Mouse (Mus musculus) ES-Bruce4 (cell line): ENCODE measurements around the gene Rptor. TPM values are rescaled to one million over a fixed set of nuclear protein-coding genes. Genes with fewer than 3 reads are reported as not detected.

ENCODE experiments used
- H3K27ac ChIP-seq: 2 replicates; pipeline ENCODE4 v1.5.1; 2012; ENCODE audit warnings: low read length, inconsistent platforms; ENCODE audit not compliant: insufficient read depth
- H3K27me3 ChIP-seq: 2 replicates; pipeline ENCODE4 v1.6.1; 2012; ENCODE audit warnings: mild to moderate bottlenecking, low read length, inconsistent platforms; ENCODE audit not compliant: control insufficient read depth, poor library complexity, insufficient read depth, severe bottlenecking
- H3K36me3 ChIP-seq: 2 replicates; pipeline ENCODE4 v1.6.1; 2012; ENCODE audit warnings: inconsistent platforms, mild to moderate bottlenecking, low read length, moderate library complexity; ENCODE audit not compliant: control insufficient read depth, poor library complexity, insufficient read depth, severe bottlenecking
- H3K4me1 ChIP-seq: one replicate; pipeline ENCODE4 v1.8.1; 2011; ENCODE audit warnings: low read length; ENCODE audit not compliant: control insufficient read depth, insufficient read depth
- H3K4me3 ChIP-seq: 2 replicates; pipeline ENCODE4 v1.5.1; 2011; ENCODE audit warnings: low read depth, mild to moderate bottlenecking, low read length
- H3K9ac ChIP-seq: 2 replicates; pipeline ENCODE4 v1.6.1; 2012; ENCODE audit warnings: low read depth, mild to moderate bottlenecking, inconsistent platforms; ENCODE audit not compliant: poor library complexity, severe bottlenecking
- H3K9me3 ChIP-seq: replicated peaks from 2 replicates; pipeline ENCODE4 v1.6.1; 2012; ENCODE audit warnings: mild to moderate bottlenecking, low read length, inconsistent platforms; ENCODE audit not compliant: control insufficient read depth, poor library complexity, insufficient read depth, severe bottlenecking
- CTCF ChIP-seq: IDR thresholded peaks from one replicate; pipeline ENCODE4 v1.8.1; 2011; ENCODE audit warnings: low read depth, low read length
- EP300 ChIP-seq: IDR thresholded peaks from 2 replicates; pipeline ENCODE4 v1.6.1; 2011; ENCODE audit warnings: low read depth, low read length; ENCODE audit not compliant: insufficient read depth
- POLR2A ChIP-seq: IDR thresholded peaks from one replicate; pipeline ENCODE4 v1.8.1; 2011; ENCODE audit warnings: low read length; ENCODE audit not compliant: insufficient read depth
- polyA plus RNA-seq: library from polyadenylated mRNA; stranded (reverse); fragments of >200 nt; gene quantifications from 2 replicates; pipeline ENCODE4 v1.2.4, GENCODE M21; 2011; ENCODE audit warnings: low read depth; ENCODE audit not compliant: missing spikeins, insufficient read depth, insufficient read length

The Rptor gene
- polyA plus RNA-seq, 1 experiment: 41.5 TPM

DNA sequence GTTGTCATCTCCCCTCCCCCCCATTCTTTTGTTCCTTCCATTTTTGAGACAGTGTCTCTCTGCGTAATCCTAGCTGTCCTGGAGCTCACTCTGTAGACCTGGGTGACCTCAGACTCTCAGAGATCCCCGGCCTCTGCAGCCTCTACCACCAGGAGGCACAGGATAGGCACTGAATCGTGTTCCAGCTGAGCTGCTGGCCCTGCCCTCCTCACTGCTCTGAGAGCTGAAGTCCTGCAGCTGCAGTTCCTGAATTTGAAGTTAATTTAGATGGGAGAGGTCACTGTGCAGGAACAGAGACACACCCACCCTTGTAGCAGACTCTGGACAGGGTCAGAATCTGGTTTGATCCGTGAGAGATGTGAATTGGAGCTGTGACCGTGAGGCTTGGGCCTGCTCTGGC is 112.7 kb downstream of the Rptor start:
- H3K9me3 ChIP-seq: no peaks in the 10 kb centered on the region
- no peaks in the 10 kb centered on the region for H3K4me1 ChIP-seq
- H3K4me3 ChIP-seq: no peak overlapping the region
- TF ChIP-seq EP300: no peak
- no peak for TF ChIP-seq CTCF
- no peak for TF ChIP-seq POLR2A
- H3K27me3 ChIP-seq: no peaks in the 10 kb centered on the region
- H3K36me3 ChIP-seq: no peaks in the 10 kb centered on the region
- H3K27ac ChIP-seq: no peak overlapping the region
- H3K9ac ChIP-seq: no peak overlapping the region

DNA sequence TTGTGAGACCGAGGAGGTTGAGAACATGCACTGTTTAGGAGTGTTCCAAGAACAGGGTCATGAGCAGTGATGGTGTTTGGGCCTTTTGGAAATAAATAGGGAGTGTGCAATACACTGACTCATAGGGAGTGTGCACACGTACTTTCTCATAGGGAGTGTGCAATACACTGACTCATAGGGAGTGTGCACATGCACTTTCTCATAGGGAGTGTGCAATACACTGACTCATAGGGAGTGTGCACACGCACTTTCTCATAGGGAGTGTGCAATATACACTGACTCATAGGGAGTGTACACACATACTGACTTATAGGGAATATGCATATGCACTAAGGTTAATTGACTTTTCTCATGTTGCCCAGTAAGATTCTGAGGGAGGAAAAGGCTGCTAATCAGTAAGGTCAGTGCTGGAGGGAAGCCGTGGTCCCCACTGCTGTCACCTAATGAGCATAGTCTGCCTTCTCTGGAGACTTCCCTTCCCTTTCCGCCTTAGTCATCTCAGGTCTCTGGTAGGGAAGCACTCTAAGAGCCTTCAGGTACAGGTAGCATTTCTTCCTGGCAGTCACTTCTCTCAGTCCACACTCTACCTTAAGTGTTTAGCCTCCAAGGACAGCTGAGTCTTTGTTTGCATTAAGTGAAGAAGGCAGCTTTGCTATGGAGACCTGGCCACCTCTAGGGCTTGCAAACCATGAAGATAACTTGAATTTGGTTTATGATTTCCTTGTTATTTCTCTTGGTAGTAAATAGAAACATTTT is 113.3 kb downstream of the Rptor start:
- Histone ChIP-seq H3K4me1 (no peaks in the 10 kb centered on the region), H3K9ac (no peak overlapping the region), H3K4me3 (no peak overlapping the region), H3K27ac (no peak overlapping the region), H3K36me3 (no peaks in the 10 kb centered on the region), H3K27me3 (no peaks in the 10 kb centered on the region), H3K9me3 (no peaks in the 10 kb centered on the region)
- no peak for TF ChIP-seq POLR2A
- no peak for TF ChIP-seq EP300
- no peak for TF ChIP-seq CTCF

DNA sequence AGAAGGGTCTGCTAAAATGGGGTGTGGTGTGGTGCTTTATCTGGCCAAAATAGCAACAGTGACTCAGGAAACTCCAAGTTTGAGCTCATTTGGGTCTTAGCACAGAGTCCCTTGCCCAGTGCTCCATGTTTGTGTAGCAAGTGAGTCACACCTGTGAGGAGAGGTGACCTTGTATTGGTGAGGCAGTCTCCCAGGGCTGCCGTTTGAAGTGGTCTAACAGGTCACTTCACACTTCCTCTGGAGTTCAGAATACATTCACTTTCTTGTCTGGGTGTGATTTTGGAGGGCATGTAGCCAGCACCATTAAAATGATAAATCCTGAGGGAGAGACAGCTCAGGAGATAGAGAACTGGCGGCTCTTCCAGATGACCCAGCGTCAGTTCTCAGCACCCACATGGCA is 115.4 kb downstream of the Rptor start:
- TF ChIP-seq POLR2A (no peak), EP300 (no peak), CTCF (no peak)
- H3K36me3 ChIP-seq: no peaks in the 10 kb centered on the region
- H3K4me3 ChIP-seq: no peak overlapping the region
- H3K9me3 ChIP-seq: no peaks in the 10 kb centered on the region
- H3K4me1 ChIP-seq: no peaks in the 10 kb centered on the region
- no peaks in the 10 kb centered on the region for H3K27me3 ChIP-seq
- no peak overlapping the region for H3K27ac ChIP-seq
- H3K9ac ChIP-seq: no peak overlapping the region

DNA sequence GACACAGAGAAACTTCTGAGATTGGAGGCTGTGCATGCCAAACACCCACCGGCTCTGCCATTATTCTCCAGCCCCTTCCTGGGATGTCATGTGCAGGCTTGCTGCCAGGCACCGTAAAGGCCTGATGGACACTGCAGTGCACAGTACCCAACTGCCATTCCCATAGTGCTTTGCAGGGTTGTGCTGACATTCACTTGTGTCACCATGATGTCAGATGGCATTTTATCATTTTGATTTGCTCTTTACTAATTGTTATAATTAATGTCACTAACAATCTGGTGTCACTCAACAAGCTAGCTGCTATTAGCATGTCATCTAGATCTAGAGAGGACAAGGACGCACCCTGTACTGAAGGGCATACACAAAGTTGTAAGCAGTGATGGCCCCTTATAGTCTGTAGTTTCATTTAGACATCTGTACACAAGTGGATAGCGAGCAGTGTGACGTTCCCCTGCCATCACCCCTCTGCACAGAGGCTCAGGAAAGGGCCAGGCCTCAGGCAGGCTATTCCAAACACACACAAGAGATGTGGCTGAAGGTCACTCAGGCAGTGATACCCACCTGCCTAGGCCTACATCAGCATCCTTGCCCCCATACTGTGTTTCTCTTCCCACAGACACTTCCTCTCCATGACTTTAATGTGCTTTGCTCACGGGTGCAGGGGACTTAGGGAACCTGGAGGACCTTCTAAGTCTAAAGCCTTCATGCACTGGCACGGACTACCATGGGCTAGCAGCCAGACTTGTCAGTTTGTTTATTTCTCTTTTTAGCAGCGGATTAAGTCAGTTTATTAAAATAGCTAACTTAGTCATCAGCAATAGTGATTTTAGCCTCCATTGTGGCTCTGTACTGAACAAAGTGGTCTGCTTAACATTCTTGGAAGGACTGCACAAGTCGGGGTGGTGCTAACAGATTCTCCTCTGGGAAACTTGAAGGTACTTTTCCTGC is 117.7 kb downstream of the Rptor start:
- TF ChIP-seq POLR2A: no peak
- no peak for TF ChIP-seq EP300
- no peak for TF ChIP-seq CTCF
- H3K9me3 ChIP-seq: no peaks in the 10 kb centered on the region
- no peaks in the 10 kb centered on the region for H3K36me3 ChIP-seq
- no peaks in the 10 kb centered on the region for H3K4me1 ChIP-seq
- no peak overlapping the region for H3K9ac ChIP-seq
- no peaks in the 10 kb centered on the region for H3K27me3 ChIP-seq
- no peak overlapping the region for H3K27ac ChIP-seq
- no peak overlapping the region for H3K4me3 ChIP-seq

DNA sequence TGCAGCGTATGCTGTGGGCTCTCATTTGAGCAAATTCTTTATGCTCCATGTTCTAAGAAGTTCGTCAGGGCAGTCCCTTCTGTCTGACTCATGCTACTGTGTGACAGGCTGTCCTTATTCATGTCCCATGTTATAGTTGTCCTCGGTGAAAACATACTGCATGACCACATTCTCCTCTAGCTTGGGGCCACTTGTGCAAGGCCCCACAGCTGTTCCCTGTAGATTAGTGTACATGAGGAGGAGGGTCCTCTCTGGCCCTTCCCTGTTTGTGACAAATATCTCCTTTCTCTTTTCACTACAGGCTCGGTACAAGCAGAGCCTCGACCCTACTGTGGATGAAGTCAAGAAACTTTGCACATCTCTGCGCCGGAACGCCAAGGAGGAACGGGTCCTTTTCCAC is 122.0 kb downstream of the Rptor start:
- Histone ChIP-seq H3K4me1 (no peaks in the 10 kb centered on the region), H3K9ac (no peak overlapping the region), H3K9me3 (no peaks in the 10 kb centered on the region), H3K36me3 (peaks cover 2% of the 10 kb centered on the region; the same call in 1 of the 2 replicates), H3K4me3 (no peak overlapping the region), H3K27me3 (no peaks in the 10 kb centered on the region), H3K27ac (no peak overlapping the region)
- no peak for TF ChIP-seq POLR2A
- no peak for TF ChIP-seq CTCF
- TF ChIP-seq EP300: no peak

DNA sequence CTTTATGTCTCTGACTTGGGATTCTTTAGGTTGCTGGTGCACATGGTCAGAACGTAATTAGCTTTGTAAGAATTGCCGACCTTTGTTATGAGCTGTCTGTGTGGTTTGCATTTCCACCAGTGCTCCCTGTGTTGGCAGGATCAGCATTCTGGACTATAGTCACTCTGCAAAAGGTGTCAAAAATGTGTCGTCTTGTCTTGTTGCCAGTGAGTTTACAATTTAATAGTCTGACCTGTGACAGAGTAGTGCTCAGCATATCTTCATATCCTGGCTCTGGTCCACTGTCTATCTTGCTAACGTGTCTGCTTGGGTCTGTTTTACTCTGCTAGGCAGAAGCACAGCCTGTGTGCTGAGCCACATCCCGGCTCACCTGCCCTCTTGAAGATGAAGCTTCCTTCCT is 128.7 kb downstream of the Rptor start:
- TF ChIP-seq EP300 (no peak), CTCF (no peak)
- Histone ChIP-seq H3K36me3 (no peaks in the 10 kb centered on the region; the same call in 1 of the 2 replicates), H3K9ac (no peak overlapping the region)

More for the DNA sequence above, 128.7 kb downstream of the Rptor start:
- Histone ChIP-seq H3K4me3 (no peak overlapping the region), H3K4me1 (no peaks in the 10 kb centered on the region), H3K27me3 (no peaks in the 10 kb centered on the region), H3K27ac (no peak overlapping the region), H3K9me3 (no peaks in the 10 kb centered on the region)
